Mouse (Mus musculus) limb, embryonic 13.5 days (tissue): ENCODE measurements at regions not wholly inside any gene's neighbourhood (a gene's known extent, or its start where the extent isn't known, plus 50 kb on each side); places are given as distances from the start of the nearest gene placed in this dataset.

Experiments used
- ATAC-seq: fragments of 200-750 bp; cut with Nextera tagmentation; 2 replicates; pipeline ENCODE4 v1.8.0; 2017; ENCODE audit warnings: low read depth, moderate number of reproducible peaks, moderate TSS enrichment; ENCODE audit not compliant: low FRiP score
- H3K27ac ChIP-seq: fragments of 300-500 bp; sonication (generic); 2 replicates; pipeline ENCODE4 v1.5.1; 2015; ENCODE audit warnings: inconsistent platforms, mild to moderate bottlenecking, moderate library complexity
- H3K27me3 ChIP-seq: fragments of 300-500 bp; sonication (generic); 2 replicates; pipeline ENCODE4 v1.6.1; 2015; ENCODE audit warnings: mild to moderate bottlenecking, inconsistent platforms
- H3K36me3 ChIP-seq: fragments of 300-500 bp; sonication (generic); 2 replicates; pipeline ENCODE4 v1.6.1; 2015; ENCODE audit warnings: inconsistent platforms, mild to moderate bottlenecking, moderate library complexity
- H3K4me1 ChIP-seq: fragments of 300-500 bp; sonication (generic); 2 replicates; pipeline ENCODE4 v1.6.1; 2015; ENCODE audit warnings: inconsistent platforms
- H3K4me2 ChIP-seq: fragments of 300-500 bp; sonication (generic); replicated peaks from 2 replicates; pipeline ENCODE4 v1.6.1; 2015; ENCODE audit warnings: inconsistent platforms, mild to moderate bottlenecking, moderate library complexity
- H3K4me3 ChIP-seq: fragments of 300-500 bp; sonication (generic); 2 replicates; pipeline ENCODE4 v1.5.1; 2015; ENCODE audit warnings: moderate library complexity, mild to moderate bottlenecking, inconsistent platforms
- H3K9ac ChIP-seq: fragments of 300-500 bp; sonication (generic); 2 replicates; pipeline ENCODE4 v1.6.1; 2015; ENCODE audit warnings: mild to moderate bottlenecking, inconsistent platforms
- H3K9me3 ChIP-seq: fragments of 300-500 bp; sonication (generic); 2 replicates; pipeline ENCODE4 v1.6.1; 2016; ENCODE audit warnings: inconsistent platforms
- WGBS: fragments of 180-500 bp; shearing (Covaris S2); methylation state at CpG from one replicate; pipeline ENCODE4 v1.1.7; 2015; 5-methylcytosine and 5-hydroxymethylcytosine counted together

GRCm38 (mm10) chr12:78099761-78100160, 94.3 kb upstream of the Gm6657 start:
- H3K27ac ChIP-seq: no peak overlapping the region
- H3K27me3 ChIP-seq: no peaks in the 10 kb centered on the region
- no peak overlapping the region for H3K9ac ChIP-seq
- no peaks in the 10 kb centered on the region for H3K9me3 ChIP-seq
- no peaks in the 10 kb centered on the region for H3K36me3 ChIP-seq
- no peak for ATAC-seq
- H3K4me1 ChIP-seq: 0 out of 2 replicates have a peak, but pooled peaks cover 8% of the 10 kb centered on the region
- 78% methylated on average over 4 of the region's 4 CpGs for WGBS
- no peak overlapping the region for H3K4me2 ChIP-seq
- no peak overlapping the region for H3K4me3 ChIP-seq

DNA sequence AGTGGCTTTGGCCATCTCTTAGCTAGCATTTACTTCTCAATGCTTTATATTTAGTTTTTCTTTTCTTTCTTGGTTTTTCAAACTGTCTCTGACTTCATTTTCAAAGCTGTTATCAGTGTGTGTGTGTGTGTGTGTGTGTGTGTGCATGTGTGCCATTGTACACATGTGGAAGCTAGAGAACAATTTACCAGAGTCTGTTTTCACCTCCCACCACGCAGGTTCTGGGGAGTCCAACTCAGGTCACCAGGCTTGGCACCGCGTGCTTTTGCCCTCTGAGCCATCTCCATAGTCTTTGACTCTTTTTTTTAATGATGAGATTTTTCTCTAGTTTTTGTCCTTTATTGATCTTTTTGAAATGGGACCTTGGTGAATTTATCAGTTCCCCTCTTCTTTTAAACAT, 93.3 kb upstream of the Gm6657 start:
- Histone ChIP-seq H3K27me3 (no peaks in the 10 kb centered on the region), H3K36me3 (no peaks in the 10 kb centered on the region), H3K4me1 (0 out of 2 replicates have a peak, but pooled peaks cover 8% of the 10 kb centered on the region), H3K4me3 (no peak overlapping the region), H3K4me2 (no peak overlapping the region), H3K9ac (no peak overlapping the region), H3K9me3 (no peaks in the 10 kb centered on the region), H3K27ac (no peak overlapping the region)
- 93% methylated on average over 3 of the region's 3 CpGs for WGBS
- ATAC-seq: no peak

DNA sequence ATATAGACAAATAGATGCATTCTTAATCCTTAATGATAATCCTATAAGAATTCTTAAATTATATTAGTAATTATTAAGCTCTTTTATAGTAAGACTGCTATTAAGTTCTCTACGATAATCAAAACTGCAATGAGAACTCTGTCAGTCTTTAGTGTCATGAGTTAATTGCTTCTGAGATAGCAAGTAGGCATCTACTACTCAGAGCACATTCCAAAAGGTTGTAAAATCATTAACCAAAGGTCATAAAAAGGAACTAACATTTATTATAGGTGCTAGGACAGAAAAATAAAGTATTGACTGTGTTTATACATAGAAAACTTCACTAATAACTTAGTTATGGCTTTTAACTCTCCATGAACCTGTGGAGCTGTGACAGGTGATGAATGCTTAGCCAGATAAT, 84.1 kb upstream of the Gm6657 start:
- no peaks in the 10 kb centered on the region for H3K4me1 ChIP-seq
- ATAC-seq: no peak
- no peak overlapping the region for H3K4me3 ChIP-seq
- no peaks in the 10 kb centered on the region for H3K27me3 ChIP-seq
- H3K9me3 ChIP-seq: no peaks in the 10 kb centered on the region
- 34% methylated on average over 1 of the region's 1 CpGs for WGBS
- no peak overlapping the region for H3K9ac ChIP-seq
- H3K36me3 ChIP-seq: no peaks in the 10 kb centered on the region
- H3K27ac ChIP-seq: no peak overlapping the region
- H3K4me2 ChIP-seq: no peak overlapping the region

GRCm38 (mm10) chr12:78118131-78118530, 75.9 kb upstream of the Gm6657 start:
- Histone ChIP-seq H3K4me3 (no peak overlapping the region), H3K4me1 (no peaks in the 10 kb centered on the region), H3K9ac (no peak overlapping the region), H3K27me3 (no peaks in the 10 kb centered on the region), H3K4me2 (no peak overlapping the region), H3K36me3 (no peaks in the 10 kb centered on the region), H3K27ac (no peak overlapping the region), H3K9me3 (no peaks in the 10 kb centered on the region)
- WGBS: 73% methylated on average over 1 of the region's 1 CpGs
- no peak for ATAC-seq

- no peaks in the 10 kb centered on the region for H3K9me3 ChIP-seq
- H3K36me3 ChIP-seq: no peaks in the 10 kb centered on the region
- H3K27ac ChIP-seq: no peak overlapping the region
- no peak overlapping the region for H3K4me2 ChIP-seq
- H3K4me3 ChIP-seq: no peak overlapping the region
- no peak overlapping the region for H3K9ac ChIP-seq
- WGBS: 69% methylated on average over 2 of the region's 2 CpGs
- ATAC-seq: no peak
- no peaks in the 10 kb centered on the region for H3K4me1 ChIP-seq
- no peaks in the 10 kb centered on the region for H3K27me3 ChIP-seq
Measured at GRCm38 (mm10) chr12:78119246-78119645, 74.8 kb upstream of the Gm6657 start.

DNA sequence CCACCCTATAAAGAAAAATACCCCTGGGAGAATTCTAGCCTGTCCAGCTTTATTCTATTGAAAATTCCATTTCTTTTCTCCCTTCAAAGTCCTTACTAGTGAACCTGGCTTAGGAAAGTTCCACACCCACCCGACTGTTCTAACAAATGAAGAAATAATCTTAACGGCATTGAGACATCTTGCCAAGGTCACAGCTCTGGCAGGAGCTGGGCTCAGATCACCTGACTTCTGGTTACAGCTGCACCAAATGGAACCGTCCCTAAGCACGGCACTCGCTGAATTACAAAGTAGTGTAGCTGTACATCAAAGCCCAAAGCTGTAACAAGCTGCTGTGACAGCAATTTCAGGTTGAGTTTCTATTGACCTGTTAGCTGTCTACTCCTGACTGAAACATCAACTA, 74.2 kb upstream of the Gm6657 start:
- ATAC-seq: no peak

GRCm38 (mm10) chr12:78129130-78129845, 64.8 kb upstream of the Gm6657 start:
- Histone ChIP-seq H3K36me3 (no peaks in the 10 kb centered on the region), H3K4me3 (no peak overlapping the region), H3K9me3 (no peaks in the 10 kb centered on the region), H3K4me2 (no peak overlapping the region), H3K27ac (no peak overlapping the region), H3K4me1 (no peaks in the 10 kb centered on the region), H3K9ac (no peak overlapping the region), H3K27me3 (no peaks in the 10 kb centered on the region)
- WGBS: 78% methylated on average over 5 of the region's 5 CpGs
- no peak for ATAC-seq

More for the DNA sequence above, 74.2 kb upstream of the Gm6657 start:
- Histone ChIP-seq H3K4me3 (no peak overlapping the region), H3K9me3 (no peaks in the 10 kb centered on the region), H3K27me3 (no peaks in the 10 kb centered on the region), H3K9ac (no peak overlapping the region), H3K4me2 (no peak overlapping the region), H3K27ac (no peak overlapping the region), H3K4me1 (no peaks in the 10 kb centered on the region), H3K36me3 (no peaks in the 10 kb centered on the region)
- WGBS: 49% methylated on average over 5 of the region's 5 CpGs

- WGBS: 71% methylated on average over 8 of the region's 8 CpGs
- no peaks in the 10 kb centered on the region for H3K9me3 ChIP-seq
- H3K27ac ChIP-seq: no peak overlapping the region
- no peaks in the 10 kb centered on the region for H3K4me1 ChIP-seq
- H3K4me2 ChIP-seq: no peak overlapping the region
- no peaks in the 10 kb centered on the region for H3K36me3 ChIP-seq
- H3K27me3 ChIP-seq: no peaks in the 10 kb centered on the region
- H3K9ac ChIP-seq: no peak overlapping the region
- no peak for ATAC-seq
- no peak overlapping the region for H3K4me3 ChIP-seq
Measured at GRCm38 (mm10) chr12:78132016-78132797, 61.8 kb upstream of the Gm6657 start.

GRCm38 (mm10) chr12:78133341-78133740, 60.7 kb upstream of the Gm6657 start:
- H3K27ac ChIP-seq: no peak overlapping the region
- H3K4me2 ChIP-seq: no peak overlapping the region
- H3K36me3 ChIP-seq: no peaks in the 10 kb centered on the region
- H3K9ac ChIP-seq: no peak overlapping the region
- no peak for ATAC-seq
- H3K9me3 ChIP-seq: no peaks in the 10 kb centered on the region
- no peak overlapping the region for H3K4me3 ChIP-seq
- no peaks in the 10 kb centered on the region for H3K27me3 ChIP-seq
- WGBS: 85% methylated on average over 9 of the region's 9 CpGs
- no peaks in the 10 kb centered on the region for H3K4me1 ChIP-seq

DNA sequence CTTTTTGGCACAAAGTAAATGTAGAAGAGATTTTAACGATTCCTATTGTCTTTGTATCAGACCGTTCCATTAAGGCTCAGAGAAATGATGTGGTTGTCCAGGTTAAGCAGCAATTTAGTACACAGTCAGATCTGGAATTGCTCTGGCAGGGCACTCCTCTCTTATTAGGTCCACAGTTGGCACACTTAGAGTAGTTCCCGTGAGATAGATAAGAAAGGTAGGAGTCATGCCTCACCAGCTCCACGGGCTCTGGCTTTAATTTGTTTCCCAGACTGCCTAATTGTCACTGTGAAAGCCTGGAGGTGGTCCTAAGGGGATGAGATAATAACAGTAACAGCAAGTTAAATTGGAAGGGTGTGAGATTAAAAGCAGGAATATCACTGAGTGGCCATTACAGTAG, 60.1 kb upstream of the Gm6657 start:
- Histone ChIP-seq H3K27ac (no peak overlapping the region), H3K4me3 (no peak overlapping the region), H3K9ac (no peak overlapping the region), H3K36me3 (no peaks in the 10 kb centered on the region), H3K27me3 (no peaks in the 10 kb centered on the region), H3K9me3 (no peaks in the 10 kb centered on the region), H3K4me1 (no peaks in the 10 kb centered on the region), H3K4me2 (no peak overlapping the region)
- no peak for ATAC-seq
- WGBS: 51% methylated on average over 4 of the region's 4 CpGs

- no peak for ATAC-seq
- no peak overlapping the region for H3K4me3 ChIP-seq
- H3K27ac ChIP-seq: no peak overlapping the region
- H3K27me3 ChIP-seq: no peaks in the 10 kb centered on the region
- H3K36me3 ChIP-seq: no peaks in the 10 kb centered on the region
- WGBS: 26% methylated on average over 3 of the region's 3 CpGs
- H3K9ac ChIP-seq: no peak overlapping the region
- H3K9me3 ChIP-seq: no peaks in the 10 kb centered on the region
- H3K4me1 ChIP-seq: no peaks in the 10 kb centered on the region
- H3K4me2 ChIP-seq: no peak overlapping the region
Measured at GRCm38 (mm10) chr12:78137196-78137595, 56.8 kb upstream of the Gm6657 start.

GRCm38 (mm10) chr12:78138467-78138866, 55.6 kb upstream of the Gm6657 start:
- no peak for ATAC-seq
- H3K36me3 ChIP-seq: no peaks in the 10 kb centered on the region
- H3K4me1 ChIP-seq: no peaks in the 10 kb centered on the region
- H3K4me2 ChIP-seq: no peak overlapping the region
- H3K9me3 ChIP-seq: no peaks in the 10 kb centered on the region
- no peak overlapping the region for H3K9ac ChIP-seq
- no peaks in the 10 kb centered on the region for H3K27me3 ChIP-seq
- no peak overlapping the region for H3K27ac ChIP-seq
- H3K4me3 ChIP-seq: no peak overlapping the region
- 90% methylated on average over 1 of the region's 1 CpGs for WGBS
